Mouse (Mus musculus): ENCODE measurements around the gene Arid2.
"Not testable (repeated sequence)": the region's sequence is repeated elsewhere in the genome, so short reads cannot be mapped to it uniquely, and the experiment has no call there.

Arid2 gene

DNA sequence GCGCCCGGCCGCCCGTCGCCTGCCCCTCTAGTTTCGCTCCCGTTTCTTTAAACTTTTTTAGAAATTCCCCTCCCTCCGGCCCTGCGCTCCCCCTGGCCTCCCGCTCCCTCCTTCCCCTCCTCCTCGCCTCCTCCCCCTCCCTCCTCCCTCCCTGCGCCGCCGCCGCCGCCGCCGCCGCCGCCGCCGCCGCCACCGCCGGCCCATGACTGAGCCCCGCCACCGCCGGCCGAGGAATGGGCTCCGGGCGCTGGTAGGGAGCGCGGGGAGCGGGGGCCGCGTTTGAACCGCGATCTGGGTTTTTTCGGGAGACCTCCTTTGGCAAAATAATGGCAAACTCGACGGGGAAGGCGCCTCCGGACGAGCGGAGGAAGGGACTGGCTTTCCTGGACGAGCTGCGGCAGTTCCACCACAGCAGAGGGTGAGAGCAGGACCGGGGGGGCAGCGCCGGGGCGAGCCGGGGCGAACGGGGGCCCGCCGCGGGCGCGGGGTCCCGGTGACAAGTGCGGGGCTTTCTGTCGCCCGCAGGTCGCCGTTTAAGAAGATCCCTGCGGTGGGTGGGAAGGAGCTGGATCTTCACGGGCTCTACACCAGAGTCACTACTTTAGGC lies at the start of gene Arid2:
Arid2 (plus strand) TSS at position 150 of the 607 bp plus-strand sequence.
- DNase-seq, result peak; percentile 65

DNA sequence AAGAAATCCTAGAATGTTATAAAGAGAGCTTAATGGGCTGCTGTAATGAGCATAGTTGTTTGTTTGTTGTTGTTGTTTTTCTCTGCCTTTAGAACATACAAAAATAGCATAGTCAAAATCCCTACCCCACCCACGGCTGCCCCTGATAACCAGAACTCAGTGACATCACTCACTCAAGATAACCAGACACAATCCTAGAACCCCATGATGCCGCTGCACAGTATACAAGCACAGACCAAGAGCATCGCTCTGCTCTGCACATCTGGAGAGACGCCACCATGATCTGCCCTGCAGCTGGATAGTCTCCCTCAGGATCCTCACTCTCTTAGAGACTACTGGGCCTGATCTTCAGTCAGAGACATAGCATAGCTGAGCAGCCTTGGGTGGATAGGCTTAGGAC lies 49.2 kb upstream of the Arid2 start:
- no peak for DNase-seq

DNA sequence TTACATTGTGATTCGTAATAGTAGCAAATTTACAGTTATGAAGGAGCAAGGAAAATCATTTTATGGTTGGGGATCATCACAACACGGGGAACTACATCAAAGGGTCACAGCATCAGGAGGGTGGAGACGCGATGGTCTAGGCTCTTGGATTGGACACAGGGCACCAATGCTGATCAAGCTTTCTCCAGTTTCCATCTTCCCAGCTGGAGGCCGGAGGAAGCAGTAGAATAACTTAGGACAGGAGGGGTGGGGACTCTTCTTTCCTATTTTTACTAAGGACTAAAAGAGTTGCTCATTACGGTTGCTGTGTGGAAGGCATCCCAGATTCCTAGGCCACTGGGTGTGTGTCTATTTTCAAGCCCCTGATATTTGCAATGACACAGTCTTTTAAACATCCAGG lies 43.1 kb upstream of the Arid2 start:
- no peak for DNase-seq

DNA sequence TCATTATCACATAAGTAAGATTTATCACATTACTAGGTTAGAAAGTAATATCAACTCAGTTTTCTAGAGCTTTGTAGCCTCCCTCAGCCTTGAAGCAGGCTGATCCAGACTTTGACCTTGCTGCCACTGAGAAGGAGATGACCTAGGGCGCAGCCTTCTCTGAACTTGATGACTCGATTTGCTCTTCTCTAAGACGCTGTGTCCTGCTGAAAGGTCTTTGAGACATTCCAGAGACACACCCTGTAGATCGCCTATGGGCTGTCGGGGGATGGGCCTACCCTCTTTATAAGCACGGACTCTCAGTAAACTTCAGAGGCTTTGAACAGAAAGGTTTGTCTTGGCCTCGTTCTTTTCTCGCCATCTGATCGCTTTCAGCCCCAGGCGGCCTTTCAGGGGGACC lies 42.6 kb upstream of the Arid2 start:
- not testable (repeated sequence) for DNase-seq

GRCm38 (mm10) chr15:96253827-96254226 lies 33.5 kb upstream of the Arid2 start:
- DNase-seq, result no peak

GRCm38 (mm10) chr15:96254356-96254755 lies 33.0 kb upstream of the Arid2 start:
- DNase-seq, result no peak

GRCm38 (mm10) chr15:96257781-96258180 lies 29.5 kb upstream of the Arid2 start:
- no peak for DNase-seq

DNA sequence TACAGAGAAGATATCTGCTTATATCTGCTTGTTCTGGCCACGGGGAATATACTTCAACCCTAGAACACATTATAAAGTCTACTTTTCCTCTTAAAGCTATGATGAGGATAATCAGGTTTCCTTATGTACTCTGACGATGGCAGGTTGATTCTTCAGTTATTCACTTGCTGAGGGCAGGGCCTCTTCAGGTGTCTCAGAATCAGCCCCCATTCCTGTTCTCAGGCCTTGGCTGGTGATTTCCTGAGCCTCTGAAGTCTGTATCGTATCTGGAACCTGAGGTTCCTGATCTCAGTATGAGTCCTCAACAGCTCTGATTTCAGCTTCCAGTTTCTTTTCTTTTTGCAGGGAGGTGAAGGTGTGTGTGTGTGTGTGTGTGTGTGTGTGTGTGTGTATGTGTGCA lies 22.7 kb upstream of the Arid2 start:
- no peak for DNase-seq

- no peak for DNase-seq
These were observed 19.4 kb upstream of the Arid2 start for GRCm38 (mm10) chr15:96267933-96268332.

DNA sequence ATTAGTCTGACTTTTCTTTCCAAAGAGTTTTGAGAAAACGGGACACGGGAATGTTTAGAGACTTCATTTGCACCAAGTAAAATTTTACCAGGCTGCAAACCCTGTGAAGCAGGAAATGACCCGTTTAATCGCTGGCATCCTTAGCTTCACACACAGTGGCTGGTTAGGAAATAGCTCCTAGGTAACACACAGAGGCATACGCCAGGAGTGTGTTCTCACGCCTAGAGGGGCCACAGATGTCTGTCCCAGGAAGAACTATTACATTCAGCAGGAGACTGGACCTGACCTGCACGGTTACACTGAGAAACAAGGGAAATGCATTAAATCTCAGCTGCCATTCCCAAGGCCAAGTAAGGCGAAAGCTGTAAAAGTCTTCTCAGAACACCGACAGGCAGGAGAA lies 18.7 kb upstream of the Arid2 start:
- no peak for DNase-seq

- no peak for DNase-seq
These were observed 17.9 kb upstream of the Arid2 start for GRCm38 (mm10) chr15:96269402-96269801.

DNA sequence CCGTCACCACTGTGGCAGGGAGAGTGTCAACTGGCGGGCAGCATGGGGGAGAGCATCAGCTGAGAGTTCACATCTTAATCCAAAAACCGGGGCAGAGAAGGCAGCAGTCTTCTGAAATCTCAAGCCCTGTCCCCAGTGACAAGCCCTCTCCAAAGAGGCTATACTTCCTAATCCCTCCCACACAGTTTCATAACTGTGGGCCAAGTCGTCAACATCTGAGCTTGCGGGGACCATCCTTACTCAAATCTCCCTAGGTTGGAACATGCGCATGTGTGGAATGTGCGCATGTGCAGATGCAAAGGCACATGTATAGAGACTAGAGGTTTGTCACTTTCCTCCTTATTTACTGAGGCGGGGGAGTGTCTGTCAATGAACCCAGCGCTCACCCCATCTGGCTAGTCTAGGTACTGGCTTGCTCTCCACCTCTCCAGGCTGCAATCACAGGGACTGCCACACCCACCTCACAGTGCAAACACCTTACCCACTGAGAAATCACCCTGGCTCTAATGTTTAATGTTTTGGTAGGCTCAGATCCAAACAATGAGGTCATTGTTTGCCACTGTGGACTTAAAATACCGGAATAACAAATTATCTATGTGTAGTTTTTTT lies 16.9 kb upstream of the Arid2 start:
- DNase-seq, result no peak

DNA sequence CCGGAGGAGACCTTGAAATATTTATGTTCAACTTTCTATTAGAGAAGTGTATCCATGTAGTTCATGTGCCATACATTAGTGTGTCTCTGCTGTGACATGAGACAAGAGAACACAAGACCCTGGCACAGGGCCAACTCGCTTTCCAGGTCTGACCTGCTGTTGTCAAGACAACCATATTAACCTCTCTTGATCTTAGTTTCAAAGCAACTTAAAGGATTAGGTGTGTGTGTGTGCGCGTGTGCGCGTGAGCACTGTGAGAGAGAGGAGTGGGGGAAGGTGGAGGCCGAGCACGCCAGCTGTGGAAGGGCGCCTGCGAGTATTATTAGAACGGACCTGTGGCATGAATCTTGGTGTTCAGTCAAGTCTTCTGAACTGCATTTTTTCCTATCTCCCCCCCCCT lies 15.0 kb upstream of the Arid2 start:
- DNase-seq, result no peak

DNA sequence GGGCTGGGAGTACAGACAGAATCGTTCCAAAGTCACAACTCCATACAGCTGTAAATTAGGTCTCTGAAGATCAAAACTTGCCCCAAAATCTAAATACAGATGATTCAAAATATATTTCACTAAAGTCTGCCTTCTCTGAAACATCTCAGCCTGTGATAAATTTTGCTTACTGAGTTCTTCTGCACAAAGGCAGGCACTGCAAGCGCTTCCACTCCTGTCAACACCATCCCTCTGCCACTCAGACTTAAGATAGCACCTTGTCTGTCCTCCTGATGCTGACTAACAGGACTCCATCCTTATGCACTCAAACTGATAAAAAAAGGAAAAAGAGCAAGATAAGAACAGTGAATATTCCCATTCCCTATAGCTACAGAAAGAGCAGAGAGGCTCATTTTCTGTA lies 13.0 kb upstream of the Arid2 start:
- no peak for DNase-seq

DNA sequence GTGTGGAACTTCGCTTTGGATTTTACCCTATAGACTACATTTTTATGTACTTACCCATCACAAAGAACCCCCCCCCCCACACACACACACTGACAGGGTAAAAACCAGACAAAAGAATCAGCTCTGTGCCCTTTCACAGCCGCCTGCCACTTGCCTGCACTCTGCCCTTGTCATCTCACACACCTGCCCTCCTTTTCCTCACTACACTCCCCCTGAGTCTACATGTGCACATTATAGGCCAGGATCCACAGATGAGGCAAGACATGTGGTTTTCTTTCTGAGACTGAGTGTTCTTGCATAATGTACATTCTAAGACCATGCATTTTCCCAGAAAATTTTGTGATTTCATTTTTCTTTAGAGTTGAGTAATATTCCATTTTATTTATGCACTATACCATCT lies 12.1 kb upstream of the Arid2 start:
- no peak for DNase-seq

GRCm38 (mm10) chr15:96275810-96276493 lies 11.4 kb upstream of the Arid2 start:
- no peak for DNase-seq

GRCm38 (mm10) chr15:96277061-96277460 lies 10.3 kb upstream of the Arid2 start:
- no peak for DNase-seq

DNA sequence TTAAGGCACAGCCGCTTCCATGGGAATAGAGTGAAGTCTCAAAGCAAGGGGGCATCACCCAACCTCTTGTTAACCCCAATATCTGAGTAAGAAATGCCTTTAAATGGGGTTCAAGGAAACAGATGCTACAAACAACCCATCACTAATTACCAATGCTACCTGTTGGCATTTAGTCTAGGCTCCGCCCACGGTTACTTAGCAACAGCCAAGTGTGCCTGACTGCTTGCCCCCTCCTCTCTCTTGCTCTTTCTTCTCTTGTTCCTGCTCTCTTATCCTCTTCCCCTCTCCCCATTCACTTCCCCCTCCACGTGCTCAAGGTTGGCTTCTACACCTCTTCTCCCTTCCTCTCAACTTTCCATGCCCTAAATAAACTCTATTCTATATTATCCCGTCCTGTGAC lies 6.1 kb upstream of the Arid2 start:
- no peak for DNase-seq

- DNase-seq, result no peak
These were observed 4.2 kb upstream of the Arid2 start for GRCm38 (mm10) chr15:96283141-96283540.

- DNase-seq, result peak; percentile 34
These were observed 3.3 kb upstream of the Arid2 start for GRCm38 (mm10) chr15:96283920-96284431.

DNA sequence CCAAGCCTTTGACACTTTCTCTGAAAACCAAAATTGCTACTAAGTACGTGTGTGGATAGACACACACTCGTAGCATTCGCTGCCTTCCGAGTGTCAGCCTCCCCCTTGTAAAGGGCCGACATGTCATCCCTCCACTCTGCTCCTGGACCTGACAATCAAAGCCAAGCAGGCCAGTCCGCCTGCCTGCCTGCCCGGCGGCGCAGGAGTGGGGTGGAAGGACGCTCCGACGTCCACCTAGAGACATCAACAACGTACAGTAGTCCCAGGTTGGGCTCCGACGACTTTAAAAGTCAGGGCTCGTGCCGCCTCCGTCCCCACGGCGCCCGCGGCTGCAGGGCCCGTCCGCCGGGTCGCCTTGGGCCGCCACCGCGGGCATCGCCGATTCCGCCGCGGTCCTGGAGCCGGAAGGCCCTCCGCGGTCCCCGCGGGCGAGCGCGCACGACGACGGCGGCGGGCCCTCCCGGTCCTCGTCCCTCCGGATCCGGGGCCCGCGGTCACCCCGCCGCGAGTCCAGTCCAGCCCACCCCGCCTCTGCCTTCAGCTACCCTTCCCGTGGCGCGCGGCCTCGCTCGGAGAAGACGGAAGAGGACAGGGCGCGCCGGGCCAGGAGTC lies 2.5 kb upstream of the Arid2 start:
- DNase-seq, result no peak

DNA sequence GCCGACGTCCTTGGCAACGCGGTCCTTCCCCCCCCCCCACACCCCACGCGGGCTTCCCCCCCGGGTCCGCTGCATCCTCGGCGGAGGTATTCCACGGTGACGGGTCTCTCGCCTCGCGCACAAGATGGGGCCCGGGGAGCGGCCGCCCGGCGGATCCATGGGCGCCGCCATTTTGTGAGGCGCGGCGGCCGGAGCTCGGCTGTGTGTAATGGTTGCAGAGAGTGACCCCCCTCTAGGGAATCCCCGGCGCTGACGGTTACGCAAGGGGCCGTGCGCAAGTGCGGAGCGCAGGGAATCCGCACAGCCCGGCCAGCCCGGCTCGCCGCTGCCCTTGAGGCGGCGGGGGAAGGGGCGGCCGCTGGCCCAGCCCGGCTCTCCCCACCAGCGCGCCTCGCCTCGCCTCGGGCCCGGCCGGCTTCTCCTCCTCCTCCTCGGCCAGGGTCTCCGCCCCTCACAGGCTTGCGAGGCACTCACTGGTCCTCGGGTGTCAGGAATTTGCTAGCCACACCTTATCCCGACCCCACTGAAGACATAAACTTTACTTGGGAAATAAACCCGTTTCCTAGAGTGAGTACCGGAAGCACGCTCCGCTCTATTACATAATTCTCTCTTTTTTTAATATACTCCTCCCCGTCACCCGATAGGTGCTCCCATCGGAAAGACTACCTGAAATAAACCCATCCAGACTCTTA lies 1.8 kb upstream of the Arid2 start:
- DNase-seq, result peak; percentile 87

Measured in cerebellum, adult 11 months (tissue).